In the genomic region with DNA sequence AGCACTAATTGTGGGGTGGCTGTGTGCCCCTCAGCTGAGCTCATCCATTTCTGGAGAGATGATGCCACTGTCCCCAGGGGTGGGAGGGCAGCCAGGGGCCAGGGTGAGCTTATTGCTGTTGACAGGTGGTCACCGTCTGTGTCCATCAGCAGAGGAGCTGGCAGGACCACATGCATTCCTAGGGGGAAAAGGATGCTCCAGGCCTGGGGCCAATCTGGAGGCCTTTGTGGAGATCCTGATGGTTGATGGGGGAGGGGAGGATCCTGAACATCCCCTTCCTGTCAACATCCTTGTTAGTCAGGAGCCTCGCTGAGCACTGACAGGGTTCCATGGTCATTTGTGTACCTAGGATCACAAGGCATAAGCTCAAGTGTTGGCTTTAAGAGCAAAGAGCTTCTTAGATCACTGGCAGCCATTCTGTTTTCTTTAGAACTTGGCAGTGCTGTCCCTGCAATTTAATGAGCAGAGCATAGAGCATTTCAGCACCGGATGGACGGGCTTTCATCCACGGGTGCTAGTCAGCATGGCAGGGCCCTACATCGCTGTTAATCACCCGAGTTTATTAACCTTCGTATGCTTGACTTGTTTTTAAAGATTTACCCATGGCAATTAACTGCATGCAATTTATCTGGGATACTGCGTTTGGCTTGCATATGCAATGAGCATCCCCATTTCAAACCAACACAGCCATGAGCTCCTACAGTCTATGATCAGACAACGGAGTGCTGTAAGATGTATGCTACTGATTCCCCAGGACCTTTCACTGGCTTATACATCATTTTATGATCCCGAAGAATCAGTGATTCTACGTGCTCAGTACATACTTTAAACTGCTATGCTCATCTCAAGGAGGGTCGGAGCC, we compare ENCODE assay signal across 11 mouse cellular contexts. TPM values are rescaled to one million over a fixed set of nuclear protein-coding genes. Genes with fewer than 3 reads are reported as not detected.
A peak's percentile ranks its signal among the peaks of the same experiment; 100 is the strongest.
DNase-seq lines count a peak whose midpoint lies in the region; ATAC-seq and TF ChIP-seq lines count a peak whose summit lies in the region.
"Had no signal": no experiment of that assay in that cellular context is flagged by ENCODE, and none has a peak within 500 bp of the region (broad histone marks: within the 10 kb centered on the region; RNA-seq: fewer than 3 reads in every experiment).

No protein-coding gene starts in this region.

- no peaks in the 10 kb centered on the region for H3K4me1 ChIP-seq in heart, embryonic 12.5 days (replicated peaks)
- no peaks in the 10 kb centered on the region for H3K4me1 ChIP-seq in embryonic facial prominence, embryonic 14.5 days (ENCODE audit: control insufficient read depth, insufficient read depth, low read length)
- peaks cover 16% of the 10 kb centered on the region for H3K4me1 ChIP-seq in hindbrain, embryonic 15.5 days (replicated peaks)
- H3K4me1 ChIP-seq in liver, embryonic 12.5 days: no peaks in the 10 kb centered on the region
- H3K4me1 ChIP-seq in stomach, postnatal 0 days (replicated peaks; ENCODE audit: control insufficient read depth, insufficient read depth): no peaks in the 10 kb centered on the region
- H3K4me1 ChIP-seq: liver, embryonic 15.5 days had no signal

- H3K27me3 ChIP-seq in heart, embryonic 12.5 days (replicated peaks): no peaks in the 10 kb centered on the region
- no peaks in the 10 kb centered on the region for H3K27me3 ChIP-seq in C2C12 (ENCODE audit: control insufficient read depth, insufficient read depth, insufficient read length)
- no peaks in the 10 kb centered on the region for H3K27me3 ChIP-seq in embryonic facial prominence, embryonic 14.5 days (replicated peaks; ENCODE audit: control insufficient read depth, insufficient read depth, low read length)
- H3K27me3 ChIP-seq in hindbrain, embryonic 15.5 days: no peaks in the 10 kb centered on the region
- H3K27me3 ChIP-seq in liver, embryonic 12.5 days (replicated peaks): 0 out of 2 replicates have a peak, but pooled peaks cover 4% of the 10 kb centered on the region
- H3K27me3 ChIP-seq in stomach, postnatal 0 days (ENCODE audit: control insufficient read depth, insufficient read depth, low read length): no peaks in the 10 kb centered on the region
- H3K27me3 ChIP-seq: liver, embryonic 15.5 days had no signal

- no peak for TF ChIP-seq CTCF in C2C12 (IDR thresholded peaks at IDR 0.05; ENCODE audit: control insufficient read depth, insufficient read depth, insufficient read length)
- TF ChIP-seq CTCF in stomach, postnatal 0 days (IDR thresholded peaks at IDR 0.05; ENCODE audit: low read depth): no peak

- H3K9ac ChIP-seq in heart, embryonic 12.5 days: no peak overlapping the region
- H3K9ac ChIP-seq in embryonic facial prominence, embryonic 14.5 days (ENCODE audit: low read depth, low read length): no peak overlapping the region
- H3K9ac ChIP-seq in hindbrain, embryonic 15.5 days: no peak overlapping the region
- H3K9ac ChIP-seq in liver, embryonic 12.5 days: no peak overlapping the region
- no peak overlapping the region for H3K9ac ChIP-seq in stomach, postnatal 0 days (ENCODE audit: low read length)
- H3K9ac ChIP-seq: liver, embryonic 15.5 days had no signal

- no peak overlapping the region for H3K4me3 ChIP-seq in heart, embryonic 12.5 days
- H3K4me3 ChIP-seq in C2C12 (ENCODE audit: insufficient read depth, poor library complexity, severe bottlenecking): no peak overlapping the region
- H3K4me3 ChIP-seq in embryonic facial prominence, embryonic 14.5 days (ENCODE audit: low read depth, low read length): no peak overlapping the region
- H3K4me3 ChIP-seq in hindbrain, embryonic 15.5 days: no peak overlapping the region
- no peak overlapping the region for H3K4me3 ChIP-seq in liver, embryonic 12.5 days
- H3K4me3 ChIP-seq in stomach, postnatal 0 days (ENCODE audit: low read depth, low read length): no peak overlapping the region
- H3K4me3 ChIP-seq: erythroblast, embryonic 14.5 days; liver, embryonic 15.5 days had no signal

- TF ChIP-seq EP300 in stomach, postnatal 0 days (optimal IDR thresholded peaks at IDR 0.05): no peak

- ATAC-seq in heart, embryonic 12.5 days (ENCODE audit: insufficient number of reproducible peaks, low FRiP score): no peak
- ATAC-seq in embryonic facial prominence, embryonic 14.5 days (ENCODE audit: low read depth): peak; percentile 68; the same call in 1 of the 2 replicates
- peak; percentile 79 for ATAC-seq in hindbrain, embryonic 15.5 days (ENCODE audit: low FRiP score, low read depth)
- no peak for ATAC-seq in liver, embryonic 12.5 days
- ATAC-seq in stomach, postnatal 0 days (ENCODE audit: low FRiP score, low TSS enrichment): no peak

- H3K4me2 ChIP-seq in heart, embryonic 12.5 days: no peak overlapping the region
- H3K4me2 ChIP-seq in embryonic facial prominence, embryonic 14.5 days (ENCODE audit: low read depth, low read length): no peak overlapping the region
- no peak overlapping the region for H3K4me2 ChIP-seq in hindbrain, embryonic 15.5 days
- H3K4me2 ChIP-seq in liver, embryonic 12.5 days: no peak overlapping the region
- H3K4me2 ChIP-seq in stomach, postnatal 0 days (replicated peaks; ENCODE audit: low read depth): no peak overlapping the region
- H3K4me2 ChIP-seq: liver, embryonic 15.5 days had no signal

- H3K27ac ChIP-seq in heart, embryonic 12.5 days (ENCODE audit: poor library complexity, severe bottlenecking): no peak overlapping the region
- H3K27ac ChIP-seq in embryonic facial prominence, embryonic 14.5 days (replicated peaks; ENCODE audit: low read depth, low read length): no peak overlapping the region
- peak overlapping the region; percentile 35 for H3K27ac ChIP-seq in hindbrain, embryonic 15.5 days (replicated peaks)
- no peak overlapping the region for H3K27ac ChIP-seq in liver, embryonic 12.5 days
- no peak overlapping the region for H3K27ac ChIP-seq in stomach, postnatal 0 days (replicated peaks)
- H3K27ac ChIP-seq: liver, embryonic 15.5 days had no signal

- no peaks in the 10 kb centered on the region for H3K36me3 ChIP-seq in heart, embryonic 12.5 days
- no peaks in the 10 kb centered on the region for H3K36me3 ChIP-seq in C2C12 (ENCODE audit: control insufficient read depth, insufficient read depth)
- H3K36me3 ChIP-seq in embryonic facial prominence, embryonic 14.5 days (ENCODE audit: control insufficient read depth, insufficient read depth, low read length): 0 out of 2 replicates have a peak, but pooled peaks cover 14% of the 10 kb centered on the region
- H3K36me3 ChIP-seq in hindbrain, embryonic 15.5 days: peaks cover 29% of the 10 kb centered on the region; the same call in 1 of the 2 replicates
- no peaks in the 10 kb centered on the region for H3K36me3 ChIP-seq in liver, embryonic 12.5 days
- H3K36me3 ChIP-seq in stomach, postnatal 0 days (ENCODE audit: control insufficient read depth, insufficient read depth, low read length): peaks cover 2% of the 10 kb centered on the region; the same call in 1 of the 2 replicates
- H3K36me3 ChIP-seq: liver, embryonic 15.5 days had no signal

- no peaks in the 10 kb centered on the region for H3K79me3 ChIP-seq in C2C12 (ENCODE audit: low read depth)

- H3K9me3 ChIP-seq in heart, embryonic 12.5 days (replicated peaks): peaks cover 4% of the 10 kb centered on the region; the same call in 1 of the 2 replicates
- no peaks in the 10 kb centered on the region for H3K9me3 ChIP-seq in embryonic facial prominence, embryonic 14.5 days (ENCODE audit: control insufficient read depth, low read length)
- no peaks in the 10 kb centered on the region for H3K9me3 ChIP-seq in hindbrain, embryonic 15.5 days
- no peaks in the 10 kb centered on the region for H3K9me3 ChIP-seq in liver, embryonic 12.5 days (replicated peaks)
- no peaks in the 10 kb centered on the region for H3K9me3 ChIP-seq in stomach, postnatal 0 days (ENCODE audit: control insufficient read depth, low read length)
- H3K9me3 ChIP-seq: liver, embryonic 15.5 days had no signal

- H3K79me2 ChIP-seq in C2C12 (ENCODE audit: control insufficient read depth, insufficient read depth): no peaks in the 10 kb centered on the region

- H3ac ChIP-seq in C2C12 (ENCODE audit: control insufficient read depth, insufficient read length, low read depth): no peak overlapping the region

- WGBS in heart, embryonic 12.5 days: 68% methylated on average over 13 of the region's 13 CpGs
- 65% methylated on average over 13 of the region's 13 CpGs for WGBS in embryonic facial prominence, embryonic 14.5 days
- WGBS in hindbrain, embryonic 15.5 days: 38% methylated on average over 13 of the region's 13 CpGs
- 73% methylated on average over 13 of the region's 13 CpGs for WGBS in liver, embryonic 12.5 days (ENCODE audit: insufficient replicate concordance)
- 80% methylated on average over 13 of the region's 13 CpGs for WGBS in stomach, postnatal 0 days

- peak; percentile 92 for DNase-seq in heart, adult 11 months
- DNase-seq in embryonic facial prominence, embryonic 14.5 days (ENCODE audit: low spot score): peak; percentile 50
- DNase-seq in urinary bladder, postnatal 36 days (ENCODE audit: low spot score in 2 of 2): no peak
- no peak for DNase-seq in stomach, postnatal 0 days (ENCODE audit: low spot score)
- DNase-seq: thymus, postnatal 14 days had no signal

TF ChIP-seq in C2C12, 6 proteins besides CTCF, POLR2A, EP300 and RAD21:
- peak; percentile 2 for TF ChIP-seq MYOD1 (IDR thresholded peaks at IDR 0.05; ENCODE audit: control insufficient read depth, insufficient read length, low read depth)
- TF ChIP-seq USF1 (IDR thresholded peaks at IDR 0.05; ENCODE audit: low read depth): no peak
- TF ChIP-seq MAX (IDR thresholded peaks at IDR 0.05): no peak
TF ChIP-seq in C2C12: peak in this region for 1.

RNA-seq across cellular contexts. Expression of a gene that starts 26.9 kb away (rescaled TPM):
- 0.18 TPM in 1 of 2 replicates, not detected in the other for polyA plus RNA-seq in heart, embryonic 12.5 days (2016; fragmentation: Nextera tagmentation; extraction: Ambion mirVana)
- polyA plus RNA-seq in C2C12 (2012; fragmentation: generic; extraction: Trizol): 0.08 TPM
- 0.50 and 0.60 TPM in 2 replicates for polyA plus RNA-seq in embryonic facial prominence, embryonic 14.5 days (2014; fragmentation: Nextera tagmentation; extraction: Ambion mirVana)
- 2.1 and 2.3 TPM in 2 replicates for polyA plus RNA-seq in hindbrain, embryonic 15.5 days (2015; fragmentation: Nextera tagmentation; extraction: Ambion mirVana)
- 0.30 TPM in 1 of 2 replicates, not detected in the other for polyA plus RNA-seq in liver, embryonic 12.5 days (2016; fragmentation: Nextera tagmentation; extraction: Ambion mirVana)
- 0.75 and 0.88 TPM in 2 replicates for polyA plus RNA-seq in stomach, postnatal 0 days (2015; fragmentation: Nextera tagmentation; extraction: Ambion mirVana)
- polyA plus RNA-seq: erythroblast, embryonic 14.5 days had no signal

RNA-seq across cellular contexts. Expression of a gene that starts 45.2 kb away (rescaled TPM):
- polyA plus RNA-seq in heart, embryonic 12.5 days (2016; fragmentation: Nextera tagmentation; extraction: Ambion mirVana): 11.4 and 11.9 TPM in 2 replicates
- polyA plus RNA-seq in C2C12 (2012; fragmentation: generic; extraction: Trizol): 11.1 TPM
- polyA plus RNA-seq in embryonic facial prominence, embryonic 14.5 days (2014; fragmentation: Nextera tagmentation; extraction: Ambion mirVana): 11.5 and 11.8 TPM in 2 replicates
- 1.8 and 2.6 TPM in 2 replicates for polyA plus RNA-seq in hindbrain, embryonic 15.5 days (2015; fragmentation: Nextera tagmentation; extraction: Ambion mirVana)
- 12.3 and 12.8 TPM in 2 replicates for polyA plus RNA-seq in liver, embryonic 12.5 days (2016; fragmentation: Nextera tagmentation; extraction: Ambion mirVana)
- 9.7 and 10.7 TPM in 2 replicates for polyA plus RNA-seq in stomach, postnatal 0 days (2015; fragmentation: Nextera tagmentation; extraction: Ambion mirVana)

Comparison
In these comparisons a context has a peak if more than half of its experiments do, and no peak if none do; other contexts are left out.
1. DNase-seq: peak in heart, adult 11 months (single experiment) and embryonic facial prominence, embryonic 14.5 days (single experiment); none in urinary bladder, postnatal 36 days (0 of 2) and stomach, postnatal 0 days (single experiment).
2. ATAC-seq: peak in embryonic facial prominence, embryonic 14.5 days (single experiment) and hindbrain, embryonic 15.5 days (single experiment); none in heart, embryonic 12.5 days (single experiment), liver, embryonic 12.5 days (single experiment) and stomach, postnatal 0 days (single experiment).